ENCODE assay signal across 23 mouse cellular contexts in the genomic region with DNA sequence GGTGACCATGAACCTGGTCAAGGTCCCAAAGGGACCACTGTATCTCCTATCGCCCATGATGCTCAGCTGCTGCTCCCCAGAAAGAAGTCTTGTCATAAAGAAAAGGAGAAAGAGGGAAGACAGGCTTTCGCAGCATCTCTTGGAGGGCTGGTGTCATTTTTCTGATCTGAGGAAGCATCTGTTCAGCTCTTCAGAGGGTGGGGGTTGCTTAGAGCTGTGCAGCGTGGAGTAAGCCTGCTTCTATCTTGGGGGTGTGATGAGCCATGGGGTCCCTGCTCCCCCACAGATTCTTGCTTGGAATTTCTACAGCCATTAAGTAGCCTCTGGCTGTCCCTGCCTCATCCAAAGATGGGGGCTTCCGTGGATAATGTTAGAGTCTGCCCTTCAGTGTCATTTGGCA. TPM values are rescaled to one million over a fixed set of nuclear protein-coding genes. Genes with fewer than 3 reads are reported as not detected.
DNase-seq lines count a peak whose midpoint lies in the region; ATAC-seq and TF ChIP-seq lines count a peak whose summit lies in the region.
"Had no signal": no experiment of that assay in that cellular context is flagged by ENCODE, and none has a peak within 500 bp of the region (broad histone marks: within the 10 kb centered on the region; RNA-seq: fewer than 3 reads in every experiment).

No protein-coding gene starts in this region.

- no peak for ATAC-seq in forebrain, embryonic 13.5 days
- no peak for ATAC-seq in forebrain, embryonic 11.5 days (replicated peaks; ENCODE audit: low FRiP score)
- ATAC-seq: activated CD4-positive, CD25-positive, alpha-beta regulatory T cell, adult 4 months; hindbrain, embryonic 16.5 days; intestine, embryonic 16.5 days; midbrain, embryonic 16.5 days had no signal

- H3K9ac ChIP-seq in forebrain, embryonic 13.5 days: no peak overlapping the region
- no peak overlapping the region for H3K9ac ChIP-seq in forebrain, embryonic 11.5 days (ENCODE audit: low read length)
- H3K9ac ChIP-seq: embryonic facial prominence, embryonic 12.5 days; liver, embryonic 14.5 days had no signal

- no peak for TF ChIP-seq CTCF in left cerebral cortex, adult 2 months (IDR thresholded peaks at IDR 0.05)
- TF ChIP-seq CTCF in lung, adult 2 months (IDR thresholded peaks at IDR 0.05; ENCODE audit: insufficient read depth, low read length): no peak

- 77% methylated on average over 4 of the region's 4 CpGs for WGBS in forebrain, embryonic 13.5 days
- WGBS in forebrain, embryonic 11.5 days: 87% methylated on average over 4 of the region's 4 CpGs
- WGBS in lung, adult 2 months: 81% methylated on average over 4 of the region's 4 CpGs

- no peaks in the 10 kb centered on the region for H3K27me3 ChIP-seq in forebrain, embryonic 13.5 days
- H3K27me3 ChIP-seq in forebrain, embryonic 11.5 days (ENCODE audit: control insufficient read depth, insufficient read depth, low read length): no peaks in the 10 kb centered on the region
- H3K27me3 ChIP-seq: embryonic facial prominence, embryonic 12.5 days had no signal

- H3K9me3 ChIP-seq in forebrain, embryonic 13.5 days (replicated peaks): no peaks in the 10 kb centered on the region
- H3K9me3 ChIP-seq in forebrain, embryonic 11.5 days (ENCODE audit: control insufficient read depth, low read length): no peaks in the 10 kb centered on the region
- H3K9me3 ChIP-seq: embryonic facial prominence, embryonic 12.5 days; heart, embryonic 10.5 days had no signal

- H3K4me1 ChIP-seq in forebrain, embryonic 13.5 days: peaks cover 67% of the 10 kb centered on the region
- peaks cover 9% of the 10 kb centered on the region; the same call in 1 of the 2 replicates for H3K4me1 ChIP-seq in forebrain, embryonic 11.5 days (replicated peaks; ENCODE audit: control insufficient read depth, insufficient read depth, low read length)
- peaks cover 9% of the 10 kb centered on the region for H3K4me1 ChIP-seq in lung, adult 2 months (ENCODE audit: control insufficient read depth, insufficient read depth, low read length)

- no peak overlapping the region for H3K4me3 ChIP-seq in forebrain, embryonic 13.5 days
- H3K4me3 ChIP-seq in forebrain, embryonic 11.5 days (ENCODE audit: low read depth, low read length): no peak overlapping the region
- H3K4me3 ChIP-seq in left cerebral cortex, adult 2 months: no peak overlapping the region
- H3K4me3 ChIP-seq in lung, adult 2 months (replicated peaks; ENCODE audit: extremely low read depth, low read depth, low read length): no peak overlapping the region
- H3K4me3 ChIP-seq: embryonic facial prominence, embryonic 12.5 days; heart, embryonic 10.5 days had no signal

- TF ChIP-seq POLR2A in lung, adult 2 months (IDR thresholded peaks at IDR 0.05; ENCODE audit: borderline replicate concordance, extremely low read depth, low read depth, low read length): no peak

- no peak overlapping the region for H3K4me2 ChIP-seq in forebrain, embryonic 13.5 days
- no peak overlapping the region for H3K4me2 ChIP-seq in forebrain, embryonic 11.5 days (ENCODE audit: low read depth, low read length, severe bottlenecking)
- H3K4me2 ChIP-seq: embryonic facial prominence, embryonic 12.5 days had no signal

- DNase-seq in forebrain, embryonic 11.5 days (ENCODE audit: low spot score): no peak
- DNase-seq in left cerebral cortex, adult 2 months (ENCODE audit: extremely low spot score in 1 of 2, low spot score in 2 of 2): no peak
- DNase-seq in left cerebral cortex, postnatal 4 days: no peak
- DNase-seq in brain, adult 2 months (ENCODE audit: low read depth, low spot score): peak; percentile 74
- DNase-seq in thymus, postnatal 0 days (ENCODE audit: low spot score): peak; percentile 58
- no peak for DNase-seq in heart, postnatal 4 days
- DNase-seq in lung, adult 2 months: no peak
- DNase-seq: adrenal gland, adult 8-10 months; cerebellum, postnatal 10 days; gastrocnemius, postnatal 10 days; kidney, adult 9 months; kidney, postnatal 14 days; right cerebral cortex, postnatal 25 days; spleen, adult 18-20 months had no signal

- peaks cover 34% of the 10 kb centered on the region for H3K36me3 ChIP-seq in forebrain, embryonic 13.5 days (ENCODE audit: poor library complexity, severe bottlenecking)
- H3K36me3 ChIP-seq in forebrain, embryonic 11.5 days (ENCODE audit: control insufficient read depth, insufficient read depth, low read length): no peaks in the 10 kb centered on the region

- peak overlapping the region; percentile 54; the same call in 1 of the 2 replicates for H3K27ac ChIP-seq in forebrain, embryonic 13.5 days
- H3K27ac ChIP-seq in forebrain, embryonic 11.5 days (ENCODE audit: low read depth, low read length): no peak overlapping the region
- peak overlapping the region; percentile 54 for H3K27ac ChIP-seq in left cerebral cortex, adult 2 months
- H3K27ac ChIP-seq: embryonic facial prominence, embryonic 12.5 days; heart, embryonic 10.5 days; liver, embryonic 14.5 days; macrophage had no signal

- intact Hi-C loops in left cerebral cortex, adult 2 months (cut with DNase I): no loop called here
- intact Hi-C loops in left cerebral cortex, postnatal 4 days (cut with DNase I): no loop called here

RNA-seq across cellular contexts. Expression of a gene that starts 53.5 kb away (rescaled TPM):
- 26.9 and 31.5 TPM in 2 replicates for polyA plus RNA-seq in forebrain, embryonic 13.5 days (2015; fragmentation: Nextera tagmentation; extraction: Ambion mirVana)
- 28.5 and 36.4 TPM in 2 replicates for polyA plus RNA-seq in forebrain, embryonic 11.5 days (2014; fragmentation: Nextera tagmentation; extraction: Ambion mirVana)
- total RNA-seq in left cerebral cortex, adult 2 months (2021): 10 to 100 TPM; 85.4 to 86.3 TPM
- total RNA-seq in left cerebral cortex, postnatal 4 days (2021): 10 to 100 TPM; 85.9 to 92.3 TPM
- 29.0 and 37.0 TPM in 2 replicates for polyA plus RNA-seq in thymus, postnatal 0 days (2015; fragmentation: Nextera tagmentation; extraction: Ambion mirVana)
- 10 to 100 TPM; 50.6 to 58.0 TPM for total RNA-seq in heart, postnatal 4 days (2021)
- polyA plus RNA-seq in lung, adult 2 months (2012; rRNA removed): 46.4 and 47.3 TPM in 2 replicates

Comparison
In these comparisons a context has a peak if more than half of its experiments do, and no peak if none do; other contexts are left out.
1. DNase-seq: peak in brain, adult 2 months (single experiment) and thymus, postnatal 0 days (single experiment); none in forebrain, embryonic 11.5 days (single experiment), left cerebral cortex, adult 2 months (0 of 2), left cerebral cortex, postnatal 4 days (single experiment), heart, postnatal 4 days (single experiment) and lung, adult 2 months (single experiment).